In genomic region chr2:133724757-133725156, GRCm38 (mm10) we compare ENCODE assay signal across 18 mouse cellular contexts.
DNase-seq lines count a peak whose midpoint lies in the region; ATAC-seq and TF ChIP-seq lines count a peak whose summit lies in the region.
"Had no signal": no experiment of that assay in that cellular context is flagged by ENCODE, and none has a peak within 500 bp of the region (broad histone marks: within the 10 kb centered on the region; RNA-seq: fewer than 3 reads in every experiment).

No protein-coding gene starts in this region.

- ATAC-seq in hindbrain, embryonic 16.5 days = peak; percentile 54; the same call in 1 of the 2 replicates
- no peak for ATAC-seq in hindbrain, embryonic 11.5 days (ENCODE audit: low FRiP score)
- 0 out of 2 replicates have a peak, but pooled peaks have one; percentile 14 for ATAC-seq in stomach, embryonic 14.5 days (ENCODE audit: insufficient number of reproducible peaks, insufficient read depth, low FRiP score, low read depth)
- no peak for ATAC-seq in stomach, postnatal 0 days (ENCODE audit: low FRiP score, low TSS enrichment)
- ATAC-seq in forebrain, embryonic 15.5 days (replicated peaks) = peak; percentile 70
- ATAC-seq: activated CD4-positive, CD25-positive, alpha-beta regulatory T cell, adult 4 months; midbrain, embryonic 13.5 days had no signal

- no peaks in the 10 kb centered on the region for H3K36me3 ChIP-seq in hindbrain, embryonic 16.5 days (ENCODE audit: control insufficient read depth, insufficient read depth, low read length)
- no peaks in the 10 kb centered on the region for H3K36me3 ChIP-seq in hindbrain, embryonic 11.5 days (ENCODE audit: control insufficient read depth, insufficient read depth, low read length)
- H3K36me3 ChIP-seq in stomach, embryonic 14.5 days (ENCODE audit: control insufficient read depth, insufficient read depth, low read length) = no peaks in the 10 kb centered on the region
- no peaks in the 10 kb centered on the region for H3K36me3 ChIP-seq in stomach, postnatal 0 days (ENCODE audit: control insufficient read depth, insufficient read depth, low read length)
- H3K36me3 ChIP-seq in forebrain, embryonic 15.5 days = no peaks in the 10 kb centered on the region
- H3K36me3 ChIP-seq: heart, embryonic 13.5 days; hindbrain, embryonic 12.5 days; intestine, embryonic 15.5 days; midbrain, embryonic 13.5 days had no signal

- no peak overlapping the region for H3K9ac ChIP-seq in hindbrain, embryonic 16.5 days (ENCODE audit: low read depth, low read length)
- H3K9ac ChIP-seq in hindbrain, embryonic 11.5 days (ENCODE audit: low read depth, low read length) = no peak overlapping the region
- H3K9ac ChIP-seq in stomach, embryonic 14.5 days (replicated peaks; ENCODE audit: low read depth, low read length) = no peak overlapping the region
- no peak overlapping the region for H3K9ac ChIP-seq in stomach, postnatal 0 days (ENCODE audit: low read length)
- no peak overlapping the region for H3K9ac ChIP-seq in forebrain, embryonic 15.5 days (replicated peaks)
- H3K9ac ChIP-seq: heart, embryonic 13.5 days; hindbrain, embryonic 12.5 days; intestine, embryonic 15.5 days; liver, embryonic 14.5 days; midbrain, embryonic 13.5 days had no signal

- no peaks in the 10 kb centered on the region for H3K4me1 ChIP-seq in hindbrain, embryonic 16.5 days (ENCODE audit: control insufficient read depth, insufficient read depth, low read depth, low read length)
- H3K4me1 ChIP-seq in hindbrain, embryonic 11.5 days (replicated peaks; ENCODE audit: control insufficient read depth, insufficient read depth, low read length) = no peaks in the 10 kb centered on the region
- H3K4me1 ChIP-seq in stomach, embryonic 14.5 days (ENCODE audit: control insufficient read depth, insufficient read depth, low read length) = no peaks in the 10 kb centered on the region
- no peaks in the 10 kb centered on the region for H3K4me1 ChIP-seq in stomach, postnatal 0 days (replicated peaks; ENCODE audit: control insufficient read depth, insufficient read depth)
- no peaks in the 10 kb centered on the region; the same call in 1 of the 2 replicates for H3K4me1 ChIP-seq in forebrain, embryonic 15.5 days
- H3K4me1 ChIP-seq: heart, embryonic 13.5 days; hindbrain, embryonic 12.5 days; intestine, embryonic 15.5 days had no signal

- H3K4me2 ChIP-seq in hindbrain, embryonic 16.5 days (ENCODE audit: low read length) = no peak overlapping the region
- H3K4me2 ChIP-seq in hindbrain, embryonic 11.5 days (replicated peaks; ENCODE audit: low read depth, low read length) = no peak overlapping the region
- H3K4me2 ChIP-seq in stomach, embryonic 14.5 days (replicated peaks; ENCODE audit: low read depth, low read length) = no peak overlapping the region
- H3K4me2 ChIP-seq in stomach, postnatal 0 days (replicated peaks; ENCODE audit: low read depth) = no peak overlapping the region
- H3K4me2 ChIP-seq in forebrain, embryonic 15.5 days (replicated peaks) = no peak overlapping the region
- H3K4me2 ChIP-seq: heart, embryonic 13.5 days; hindbrain, embryonic 12.5 days; intestine, embryonic 15.5 days; midbrain, embryonic 13.5 days had no signal

- H3K27me3 ChIP-seq in hindbrain, embryonic 16.5 days (replicated peaks; ENCODE audit: control insufficient read depth, insufficient read depth, low read length) = no peaks in the 10 kb centered on the region
- no peaks in the 10 kb centered on the region for H3K27me3 ChIP-seq in hindbrain, embryonic 11.5 days (ENCODE audit: control insufficient read depth, insufficient read depth, low read length)
- no peaks in the 10 kb centered on the region; the same call in 1 of the 2 replicates for H3K27me3 ChIP-seq in stomach, embryonic 14.5 days (ENCODE audit: control insufficient read depth, insufficient read depth, low read length)
- H3K27me3 ChIP-seq in stomach, postnatal 0 days (ENCODE audit: control insufficient read depth, insufficient read depth, low read length) = no peaks in the 10 kb centered on the region
- no peaks in the 10 kb centered on the region for H3K27me3 ChIP-seq in forebrain, embryonic 15.5 days
- H3K27me3 ChIP-seq: CH12.LX; heart, embryonic 13.5 days; hindbrain, embryonic 12.5 days; intestine, embryonic 15.5 days; midbrain, embryonic 13.5 days had no signal

- WGBS in hindbrain, embryonic 16.5 days = 53% methylated on average over 6 of the region's 6 CpGs
- 77% methylated on average over 6 of the region's 6 CpGs for WGBS in hindbrain, embryonic 11.5 days
- 56% methylated on average over 6 of the region's 6 CpGs for WGBS in stomach, embryonic 14.5 days
- 54% methylated on average over 6 of the region's 6 CpGs for WGBS in stomach, postnatal 0 days
- 21% methylated on average over 6 of the region's 6 CpGs for WGBS in forebrain, embryonic 15.5 days

- no peak for TF ChIP-seq CTCF in stomach, postnatal 0 days (IDR thresholded peaks at IDR 0.05; ENCODE audit: low read depth)

- H3K4me3 ChIP-seq in hindbrain, embryonic 16.5 days (ENCODE audit: low read length) = no peak overlapping the region
- no peak overlapping the region for H3K4me3 ChIP-seq in hindbrain, embryonic 11.5 days (ENCODE audit: low read depth, low read length)
- no peak overlapping the region for H3K4me3 ChIP-seq in stomach, embryonic 14.5 days (ENCODE audit: low read depth, low read length)
- H3K4me3 ChIP-seq in stomach, postnatal 0 days (ENCODE audit: low read depth, low read length) = no peak overlapping the region
- no peak overlapping the region for H3K4me3 ChIP-seq in forebrain, embryonic 15.5 days
- H3K4me3 ChIP-seq: heart, embryonic 13.5 days; hindbrain, embryonic 12.5 days; intestine, embryonic 15.5 days; midbrain, embryonic 13.5 days had no signal

- DNase-seq in hindbrain, embryonic 11.5 days (ENCODE audit: low spot score) = no peak
- no peak for DNase-seq in stomach, postnatal 0 days (ENCODE audit: low spot score)
- DNase-seq in cerebellum, adult 9-11 months = no peak
- DNase-seq: B cell, adult 2 months; cerebellum, postnatal 36 days; liver; lung, adult 2 months had no signal

- no peak for TF ChIP-seq EP300 in stomach, postnatal 0 days (optimal IDR thresholded peaks at IDR 0.05)

- no peak overlapping the region for H3K27ac ChIP-seq in hindbrain, embryonic 16.5 days (ENCODE audit: low read depth, low read length)
- H3K27ac ChIP-seq in hindbrain, embryonic 11.5 days (ENCODE audit: low read depth, low read length) = no peak overlapping the region
- H3K27ac ChIP-seq in stomach, embryonic 14.5 days (ENCODE audit: low read length) = no peak overlapping the region
- no peak overlapping the region for H3K27ac ChIP-seq in stomach, postnatal 0 days (replicated peaks)
- H3K27ac ChIP-seq in forebrain, embryonic 15.5 days (replicated peaks) = no peak overlapping the region
- H3K27ac ChIP-seq: heart, embryonic 13.5 days; hindbrain, embryonic 12.5 days; intestine, embryonic 15.5 days; liver, embryonic 14.5 days; macrophage; midbrain, embryonic 13.5 days had no signal

- no peaks in the 10 kb centered on the region for H3K9me3 ChIP-seq in hindbrain, embryonic 16.5 days (ENCODE audit: control insufficient read depth, low read length)
- H3K9me3 ChIP-seq in hindbrain, embryonic 11.5 days (ENCODE audit: control insufficient read depth, low read length) = no peaks in the 10 kb centered on the region
- H3K9me3 ChIP-seq in stomach, embryonic 14.5 days (ENCODE audit: control insufficient read depth, low read depth, low read length) = no peaks in the 10 kb centered on the region
- H3K9me3 ChIP-seq in stomach, postnatal 0 days (ENCODE audit: control insufficient read depth, low read length) = no peaks in the 10 kb centered on the region
- H3K9me3 ChIP-seq in forebrain, embryonic 15.5 days = no peaks in the 10 kb centered on the region
- H3K9me3 ChIP-seq: heart, embryonic 13.5 days; hindbrain, embryonic 12.5 days; intestine, embryonic 15.5 days; midbrain, embryonic 13.5 days had no signal

Comparison
In these comparisons a context has a peak if more than half of its experiments do, and no peak if none do; other contexts are left out.
1. ATAC-seq: peak in hindbrain, embryonic 16.5 days (single experiment), stomach, embryonic 14.5 days (single experiment) and forebrain, embryonic 15.5 days (single experiment); none in hindbrain, embryonic 11.5 days (single experiment) and stomach, postnatal 0 days (single experiment).